Mouse (Mus musculus): ENCODE data around the gene Serf2. TPM values are rescaled to one million over a fixed set of nuclear protein-coding genes. Genes with fewer than 3 reads are reported as not detected.

The Serf2 gene
- polyA plus RNA-seq, 1 experiment from 2014 or later, result 522 TPM

DNA sequence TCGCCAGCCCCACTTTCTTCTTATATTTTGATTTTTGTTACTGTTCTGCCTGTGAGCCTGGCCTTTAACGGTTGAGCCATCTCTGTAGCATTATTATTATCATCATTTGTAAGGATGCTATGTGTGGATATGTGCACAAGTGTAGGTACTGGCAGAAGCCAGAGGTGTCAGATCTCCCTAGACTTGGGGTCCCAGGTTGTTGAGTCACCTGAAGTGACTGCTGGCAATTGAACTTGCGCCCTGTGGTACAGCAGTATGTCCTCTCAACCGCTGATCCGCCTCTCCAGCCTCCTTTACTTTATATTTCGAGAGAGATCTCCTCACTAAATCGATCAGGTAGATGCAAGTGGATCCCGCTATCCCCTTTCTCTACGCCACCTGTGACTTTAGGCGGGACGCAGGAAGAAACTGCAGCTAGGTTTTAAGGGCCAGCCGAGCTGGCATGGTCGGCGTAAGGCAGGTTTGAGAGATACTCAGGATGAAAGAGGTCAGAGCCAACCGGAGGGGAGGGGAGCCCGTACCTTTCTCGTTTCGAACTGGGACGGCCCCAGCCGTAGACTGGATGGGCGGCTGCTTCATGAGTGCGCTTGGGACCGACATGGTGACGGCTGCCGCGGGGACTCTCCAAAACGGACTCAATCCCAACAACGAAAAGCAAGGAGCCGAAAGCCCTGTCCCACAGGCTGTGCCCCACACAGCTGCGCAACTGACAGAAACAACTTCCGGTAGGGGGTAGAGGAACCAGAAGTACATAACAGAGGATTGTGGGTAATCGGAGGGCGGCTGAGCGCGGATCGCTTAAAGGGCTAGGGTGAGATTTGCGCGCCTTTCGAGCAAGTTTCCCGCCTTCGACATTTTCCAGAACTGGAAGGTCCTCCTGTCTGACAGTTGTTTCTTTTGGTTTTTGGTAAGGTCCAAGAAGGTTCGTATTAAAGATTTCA is 57.2 kb downstream of the Serf2 start, which contains the start of the genes Mfap1a and Wdr76:
Gene Mfap1a, minus strand, starts transcription at position 724 of the 941 bp plus-strand sequence.
Gene Wdr76, plus strand, starts transcription at position 782 of the 941 bp plus-strand sequence.
- peak; percentile 93 for DNase-seq (ENCODE audit: low spot score)

DNA sequence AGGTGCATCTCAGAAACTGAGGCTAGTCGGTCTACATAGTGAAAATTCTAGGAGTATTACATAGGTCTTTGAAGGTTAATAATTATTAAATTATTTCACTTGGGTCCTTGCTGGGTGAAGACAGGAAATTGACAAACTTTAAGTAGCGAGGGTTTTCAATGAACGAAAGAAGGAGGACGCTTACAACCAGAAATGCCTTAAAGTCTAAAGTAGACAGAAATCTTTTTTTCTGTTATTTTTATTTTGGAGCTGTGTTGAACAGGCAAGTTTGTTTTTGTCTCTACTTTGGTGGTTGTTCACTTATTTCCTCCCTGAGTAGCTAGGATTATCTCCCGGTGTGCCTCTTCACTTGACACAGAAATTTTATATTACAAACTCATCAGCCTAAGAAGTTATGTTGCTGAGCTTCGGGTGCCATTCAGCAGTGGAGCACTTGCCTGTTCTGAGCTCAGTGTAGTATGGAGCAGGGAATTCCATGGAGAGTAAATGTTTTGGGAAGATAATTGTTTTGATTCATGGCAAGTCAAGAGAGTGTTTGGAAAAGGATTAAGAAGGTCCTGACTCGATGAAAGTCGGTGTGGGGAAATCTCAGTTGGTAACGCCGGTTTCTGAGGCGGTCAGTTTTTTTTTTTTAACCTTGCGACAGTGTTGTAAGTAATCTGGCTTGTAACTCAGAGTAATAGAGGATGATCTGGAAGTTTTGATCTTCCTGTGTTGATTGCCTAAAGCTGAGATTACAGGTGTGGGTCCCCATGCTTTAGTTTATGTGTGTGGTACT is 58.4 kb downstream of the Serf2 start:
- no peak for DNase-seq (ENCODE audit: low spot score)

Small RNAs within 50 kb of the gene (microRNA-seq; reads per million reads assigned to microRNA genes)
- gene Gm22953 (ENCODE audit: borderline number of aligned reads), result not detected

Other genes with a start within 250 kb of the Serf2 start
- gene Trp53bp1, start 177.8 kb upstream of the Serf2 start, polyA plus RNA-seq (2015; fragmentation: Nextera tagmentation; extraction: Ambion mirVana), result 23.0 and 24.3 TPM in 2 replicates
- gene Map1a, start 159.6 kb upstream of the Serf2 start, polyA plus RNA-seq (2015; fragmentation: Nextera tagmentation; extraction: Ambion mirVana), result 0.28 and 0.39 TPM in 2 replicates
- 8.5 and 8.7 TPM in 2 replicates for gene Ppip5k1, start 93.8 kb upstream of the Serf2 start, polyA plus RNA-seq (2015; fragmentation: Nextera tagmentation; extraction: Ambion mirVana)
- gene Ckmt1, start 91.5 kb upstream of the Serf2 start, polyA plus RNA-seq (2015; fragmentation: Nextera tagmentation; extraction: Ambion mirVana), result 5.9 and 7.0 TPM in 2 replicates
- 0.07 TPM in 1 of 2 replicates, not detected in the other for gene Strc, start 62.0 kb upstream of the Serf2 start, polyA plus RNA-seq (2015; fragmentation: Nextera tagmentation; extraction: Ambion mirVana)
- 319 and 390 TPM in 2 replicates for gene Pdia3, start 35.4 kb upstream of the Serf2 start, polyA plus RNA-seq (2015; fragmentation: Nextera tagmentation; extraction: Ambion mirVana)
- 1.6 and 2.1 TPM in 2 replicates for gene Catsper2, start 35.4 kb upstream of the Serf2 start, polyA plus RNA-seq (2015; fragmentation: Nextera tagmentation; extraction: Ambion mirVana)
- 1.6 TPM in 2 replicates for gene Ell3, start 4.9 kb upstream of the Serf2 start, polyA plus RNA-seq (2015; fragmentation: Nextera tagmentation; extraction: Ambion mirVana)
- gene Hypk, start 4.1 kb downstream of the Serf2 start, polyA plus RNA-seq (2015; fragmentation: Nextera tagmentation; extraction: Ambion mirVana), result 111 and 114 TPM in 2 replicates
- gene Serinc4, start 7.6 kb downstream of the Serf2 start, polyA plus RNA-seq (2015; fragmentation: Nextera tagmentation; extraction: Ambion mirVana), result 0.14 and 0.27 TPM in 2 replicates
- gene Mfap1b, start 24.9 kb downstream of the Serf2 start, polyA plus RNA-seq (2015; fragmentation: Nextera tagmentation; extraction: Ambion mirVana), result 55.0 and 56.2 TPM in 2 replicates
- gene Mfap1a, start 57.5 kb downstream of the Serf2 start, polyA plus RNA-seq (2015; fragmentation: Nextera tagmentation; extraction: Ambion mirVana), result 30.6 and 34.0 TPM in 2 replicates
- gene Wdr76, start 57.5 kb downstream of the Serf2 start, polyA plus RNA-seq (2015; fragmentation: Nextera tagmentation; extraction: Ambion mirVana), result 21.5 and 23.5 TPM in 2 replicates

Data from thymus, postnatal 0 days (tissue).